Mouse (Mus musculus): ENCODE data around the gene Acad12. TPM values are rescaled to one million over a fixed set of nuclear protein-coding genes. Genes with fewer than 3 reads are reported as not detected.

Gene Acad12
- polyA plus RNA-seq, 1 experiment from 2014 or later, result 1.9 TPM

DNA sequence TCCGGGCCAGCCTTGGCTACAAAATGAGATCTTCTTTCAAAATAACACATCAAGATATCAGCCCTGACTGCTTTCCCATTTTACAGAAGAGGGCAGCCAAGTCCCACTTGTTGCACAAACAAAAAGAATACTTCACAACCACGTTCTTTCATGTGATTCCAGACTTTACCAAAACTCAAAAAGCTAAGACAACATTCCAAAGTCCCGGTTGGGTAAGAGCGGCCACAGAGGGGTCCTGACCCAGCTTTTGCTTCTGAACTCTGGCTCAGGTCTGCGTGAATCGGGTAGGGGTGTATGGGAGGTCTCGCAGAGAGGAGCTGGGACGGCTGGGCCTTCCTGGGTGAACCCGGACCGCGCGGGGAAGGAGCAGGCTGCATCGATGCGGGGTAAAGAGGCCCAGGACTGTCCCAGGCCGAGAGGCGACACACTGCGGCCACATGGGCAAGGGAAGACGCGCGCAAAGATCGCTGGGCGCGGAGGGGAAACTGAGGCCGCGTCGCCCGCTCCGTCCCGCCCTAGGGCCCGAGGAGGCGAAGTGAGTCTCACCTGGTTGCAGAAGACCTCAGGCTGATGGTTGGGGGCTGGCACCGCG is 25.8 kb downstream of the Acad12 start:
- Histone ChIP-seq H3K27ac (peak overlapping the region; percentile 88), H3K9me3 (replicated peaks) (no peaks in the 10 kb centered on the region), H3K4me1 (peaks cover 62% of the 10 kb centered on the region), H3K27me3 (replicated peaks) (peaks cover 10% of the 10 kb centered on the region; the same call in 1 of the 2 replicates), H3K4me3 (peak overlapping the region; percentile 83), H3K36me3 (0 out of 2 replicates have a peak, but pooled peaks cover 3% of the 10 kb centered on the region), H3K9ac (peak overlapping the region; percentile 88), H3K4me2 (peak overlapping the region; percentile 99)
- peak; percentile 42 for ATAC-seq
- WGBS (ENCODE audit: insufficient replicate concordance), result 4% methylated on average over 33 of the region's 33 CpGs

DNA sequence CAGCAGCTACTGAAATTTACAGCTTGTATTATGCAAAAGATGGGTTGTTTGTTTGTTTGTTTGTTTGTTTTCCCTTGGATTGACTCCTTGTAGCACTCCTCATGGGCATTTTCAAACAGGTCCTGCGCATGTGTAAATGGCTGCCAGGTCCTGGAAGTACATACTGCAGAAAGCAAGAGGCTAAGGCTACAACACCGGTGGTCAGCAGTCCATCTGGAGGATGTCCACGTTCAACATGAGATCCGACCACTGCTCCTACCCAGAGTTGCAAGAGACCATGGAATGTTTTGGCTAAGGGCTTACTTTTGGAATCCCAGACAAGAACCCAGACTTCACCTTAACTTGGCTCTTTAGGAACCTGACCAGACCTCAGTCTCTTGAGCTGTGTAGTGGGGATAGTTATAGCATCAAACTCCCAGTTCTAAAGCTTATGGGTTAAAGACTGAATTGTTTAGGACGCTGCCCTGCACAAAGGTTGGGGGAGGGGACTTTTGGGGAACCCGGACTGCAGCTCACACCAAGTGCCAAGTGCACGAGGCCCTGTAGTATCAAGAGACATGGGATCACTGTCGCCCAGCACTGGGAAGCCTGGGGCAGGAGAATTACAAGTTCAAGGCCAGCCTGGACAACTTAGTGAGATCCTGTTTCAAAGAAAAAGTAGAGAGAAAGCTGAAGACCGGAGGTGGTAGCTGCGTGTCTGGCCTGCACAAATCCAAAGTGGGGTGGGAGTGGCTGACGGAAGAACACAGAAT is 26.5 kb downstream of the Acad12 start:
- ATAC-seq, result no peak
- H3K4me3 ChIP-seq, result peak overlapping the region; percentile 83
- H3K9me3 ChIP-seq (replicated peaks), result no peaks in the 10 kb centered on the region
- 0 out of 2 replicates have a peak, but pooled peaks cover 3% of the 10 kb centered on the region for H3K36me3 ChIP-seq
- peak overlapping the region; percentile 88; the same call in 1 of the 2 replicates for H3K27ac ChIP-seq
- peaks cover 7% of the 10 kb centered on the region; the same call in 1 of the 2 replicates for H3K27me3 ChIP-seq (replicated peaks)
- peak overlapping the region; percentile 88 for H3K9ac ChIP-seq
- H3K4me2 ChIP-seq, result peak overlapping the region; percentile 99
- WGBS (ENCODE audit: insufficient replicate concordance), result 55% methylated on average over 11 of the region's 11 CpGs
- H3K4me1 ChIP-seq, result peaks cover 62% of the 10 kb centered on the region

DNA sequence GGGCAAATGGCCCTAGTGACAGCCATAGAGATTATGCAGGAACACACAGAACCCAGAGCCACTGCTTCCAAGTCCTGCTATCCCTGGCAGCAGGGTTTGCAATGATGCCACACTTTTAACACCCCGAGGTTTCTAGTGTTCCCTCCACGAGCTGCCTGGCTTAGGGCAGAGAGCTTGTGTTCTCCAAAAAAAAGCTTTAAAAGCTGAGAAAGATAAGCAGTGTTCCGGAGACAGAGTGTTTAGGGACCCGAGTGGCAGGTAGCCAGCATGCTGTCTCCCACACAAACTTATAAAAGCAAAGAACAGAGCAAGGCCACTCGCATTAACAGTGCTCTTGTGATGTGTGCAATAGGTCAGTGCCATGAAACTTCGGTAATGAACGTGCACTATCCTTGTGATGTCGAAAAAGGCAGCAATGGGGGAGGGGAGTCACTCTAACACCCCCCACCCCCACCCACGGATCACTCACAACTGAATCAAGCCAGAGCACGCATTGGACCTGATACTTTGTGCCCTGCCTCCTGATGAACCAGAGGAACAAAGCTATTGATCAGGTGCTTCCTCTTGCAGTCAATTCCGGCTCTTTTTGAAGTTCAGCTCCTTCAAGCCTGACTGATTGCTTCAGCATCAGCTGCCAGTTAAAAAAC is 27.2 kb downstream of the Acad12 start:
- ATAC-seq, result no peak
- Histone ChIP-seq H3K9me3 (replicated peaks) (no peaks in the 10 kb centered on the region), H3K4me1 (peaks cover 64% of the 10 kb centered on the region), H3K4me2 (peak overlapping the region; percentile 99), H3K36me3 (0 out of 2 replicates have a peak, but pooled peaks cover 3% of the 10 kb centered on the region), H3K27me3 (replicated peaks) (peaks cover 5% of the 10 kb centered on the region; the same call in 1 of the 2 replicates), H3K9ac (0 out of 2 replicates have a peak overlapping the region, but pooled peaks have one; percentile 5), H3K27ac (peak overlapping the region; percentile 10), H3K4me3 (peak overlapping the region; percentile 83; the same call in 1 of the 2 replicates)
- 56% methylated on average over 11 of the region's 11 CpGs for WGBS (ENCODE audit: insufficient replicate concordance)

DNA sequence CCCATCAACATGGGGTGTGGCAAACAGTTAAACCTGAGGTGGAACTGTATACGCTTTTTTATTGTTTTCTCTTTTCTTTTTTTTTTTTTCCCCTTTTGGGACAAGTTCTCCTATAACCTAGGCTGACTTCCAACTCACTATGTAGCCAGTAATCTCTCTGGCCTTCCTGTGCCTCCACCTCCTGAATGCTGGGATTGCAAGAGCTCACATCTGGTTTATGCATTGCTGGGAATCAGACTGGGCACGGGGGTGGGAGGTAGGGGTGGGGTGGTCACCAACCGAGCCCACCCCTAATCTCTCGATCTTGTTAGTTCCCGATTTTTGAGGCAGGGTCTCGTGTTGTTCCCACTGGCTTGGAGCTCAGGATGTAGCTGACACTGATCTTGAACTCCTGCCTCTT is 28.8 kb downstream of the Acad12 start:
- H3K36me3 ChIP-seq, result 0 out of 2 replicates have a peak, but pooled peaks cover 3% of the 10 kb centered on the region
- H3K27ac ChIP-seq, result no peak overlapping the region
- H3K4me1 ChIP-seq, result peaks cover 64% of the 10 kb centered on the region
- no peak overlapping the region for H3K4me3 ChIP-seq
- no peaks in the 10 kb centered on the region for H3K27me3 ChIP-seq (replicated peaks)
- no peak overlapping the region for H3K9ac ChIP-seq
- H3K9me3 ChIP-seq (replicated peaks), result no peaks in the 10 kb centered on the region
- 68% methylated on average over 6 of the region's 6 CpGs for WGBS (ENCODE audit: insufficient replicate concordance)
- H3K4me2 ChIP-seq, result no peak overlapping the region
- ATAC-seq, result no peak

DNA sequence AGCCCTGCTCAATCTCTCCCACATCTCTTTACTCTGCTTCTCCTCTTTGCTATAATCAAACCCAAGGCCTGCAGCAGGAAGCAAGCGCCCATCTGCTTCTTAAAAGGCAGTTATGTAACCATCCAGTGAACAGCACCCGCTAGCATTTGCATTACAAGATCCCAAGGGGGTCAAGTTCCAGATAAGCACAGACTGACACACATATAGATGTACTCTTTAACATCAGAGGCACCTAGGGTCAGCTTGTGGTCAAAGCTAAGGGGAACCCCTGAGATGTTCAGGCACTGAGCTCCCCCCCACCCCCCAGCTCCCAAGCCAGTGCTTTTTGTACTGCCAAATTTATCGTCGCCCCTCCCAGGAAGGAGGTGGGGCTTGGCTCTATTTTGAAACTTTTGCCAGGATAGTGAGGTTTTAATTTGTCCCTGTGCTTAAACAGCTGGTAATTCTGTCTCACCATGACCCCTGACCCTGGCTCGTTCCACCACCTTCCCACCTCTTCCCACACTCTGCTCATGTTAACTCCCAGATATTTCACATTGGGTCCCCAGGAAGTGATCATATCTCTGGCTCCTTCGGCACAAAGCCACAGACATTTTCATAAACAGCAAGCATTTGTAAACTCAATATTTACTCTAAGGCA is 32.2 kb downstream of the Acad12 start:
- Histone ChIP-seq H3K9me3 (replicated peaks) (no peaks in the 10 kb centered on the region), H3K9ac (peak overlapping the region; percentile 31; the same call in 1 of the 2 replicates), H3K4me3 (peak overlapping the region; percentile 8; the same call in 1 of the 2 replicates), H3K36me3 (peaks cover 3% of the 10 kb centered on the region; the same call in 1 of the 2 replicates), H3K27ac (peak overlapping the region; percentile 67), H3K27me3 (replicated peaks) (no peaks in the 10 kb centered on the region), H3K4me2 (peak overlapping the region; percentile 53), H3K4me1 (peaks cover 53% of the 10 kb centered on the region)
- no peak for ATAC-seq
- WGBS (ENCODE audit: insufficient replicate concordance), result 10% methylated on average over 6 of the region's 6 CpGs

DNA sequence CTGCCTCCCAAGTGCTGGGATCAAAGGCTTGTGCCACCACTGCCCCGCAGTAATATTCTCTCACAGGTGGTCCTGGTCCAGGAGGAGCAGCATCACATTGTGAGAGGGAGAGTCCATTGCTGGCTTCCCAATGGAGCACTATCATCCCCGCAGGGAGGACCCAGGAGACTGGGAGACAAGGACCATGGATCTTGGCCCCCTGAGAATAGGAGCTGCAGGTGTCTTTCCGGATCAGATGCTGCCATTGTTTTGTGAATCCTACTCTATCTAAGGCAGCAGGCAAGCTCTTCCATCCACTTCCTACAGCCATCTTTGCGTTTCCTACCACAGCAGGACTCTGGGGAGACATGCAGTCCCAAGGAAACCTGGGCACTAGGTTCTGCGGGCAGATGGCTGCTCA is 33.0 kb downstream of the Acad12 start:
- ATAC-seq, result no peak
- H3K4me2 ChIP-seq, result no peak overlapping the region
- peak overlapping the region; percentile 67; the same call in 1 of the 2 replicates for H3K27ac ChIP-seq
- H3K27me3 ChIP-seq (replicated peaks), result no peaks in the 10 kb centered on the region
- peaks cover 2% of the 10 kb centered on the region; the same call in 1 of the 2 replicates for H3K36me3 ChIP-seq
- no peak overlapping the region for H3K9ac ChIP-seq
- H3K4me3 ChIP-seq, result no peak overlapping the region
- no peaks in the 10 kb centered on the region for H3K9me3 ChIP-seq (replicated peaks)
- WGBS (ENCODE audit: insufficient replicate concordance), result 68% methylated on average over 5 of the region's 5 CpGs
- H3K4me1 ChIP-seq, result peaks cover 48% of the 10 kb centered on the region

DNA sequence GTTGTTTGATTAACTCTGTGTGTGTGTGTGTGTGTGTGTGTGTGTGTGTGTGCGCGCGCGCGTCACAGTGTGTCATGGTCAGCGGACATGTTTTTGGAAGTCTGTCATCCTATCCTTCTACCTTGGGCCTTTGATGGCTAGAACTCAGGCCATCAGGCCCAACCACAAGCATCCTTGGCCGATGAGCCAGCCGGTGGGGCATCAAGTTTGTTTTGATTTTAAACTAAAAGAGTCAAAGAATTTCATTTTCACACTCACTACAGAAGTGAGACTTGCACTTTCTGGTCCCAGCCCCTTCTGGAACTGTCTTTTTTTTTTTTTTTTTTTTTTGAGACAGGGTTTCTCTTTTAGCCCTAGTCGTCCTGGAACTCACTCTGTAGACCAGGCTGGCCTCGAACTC is 33.7 kb downstream of the Acad12 start:
- Histone ChIP-seq H3K27me3 (replicated peaks) (no peaks in the 10 kb centered on the region), H3K4me1 (peaks cover 48% of the 10 kb centered on the region), H3K9me3 (replicated peaks) (no peaks in the 10 kb centered on the region), H3K4me2 (no peak overlapping the region), H3K36me3 (peaks cover 9% of the 10 kb centered on the region), H3K4me3 (no peak overlapping the region), H3K27ac (no peak overlapping the region), H3K9ac (no peak overlapping the region)
- no peak for ATAC-seq
- 86% methylated on average over 10 of the region's 10 CpGs for WGBS (ENCODE audit: insufficient replicate concordance)

DNA sequence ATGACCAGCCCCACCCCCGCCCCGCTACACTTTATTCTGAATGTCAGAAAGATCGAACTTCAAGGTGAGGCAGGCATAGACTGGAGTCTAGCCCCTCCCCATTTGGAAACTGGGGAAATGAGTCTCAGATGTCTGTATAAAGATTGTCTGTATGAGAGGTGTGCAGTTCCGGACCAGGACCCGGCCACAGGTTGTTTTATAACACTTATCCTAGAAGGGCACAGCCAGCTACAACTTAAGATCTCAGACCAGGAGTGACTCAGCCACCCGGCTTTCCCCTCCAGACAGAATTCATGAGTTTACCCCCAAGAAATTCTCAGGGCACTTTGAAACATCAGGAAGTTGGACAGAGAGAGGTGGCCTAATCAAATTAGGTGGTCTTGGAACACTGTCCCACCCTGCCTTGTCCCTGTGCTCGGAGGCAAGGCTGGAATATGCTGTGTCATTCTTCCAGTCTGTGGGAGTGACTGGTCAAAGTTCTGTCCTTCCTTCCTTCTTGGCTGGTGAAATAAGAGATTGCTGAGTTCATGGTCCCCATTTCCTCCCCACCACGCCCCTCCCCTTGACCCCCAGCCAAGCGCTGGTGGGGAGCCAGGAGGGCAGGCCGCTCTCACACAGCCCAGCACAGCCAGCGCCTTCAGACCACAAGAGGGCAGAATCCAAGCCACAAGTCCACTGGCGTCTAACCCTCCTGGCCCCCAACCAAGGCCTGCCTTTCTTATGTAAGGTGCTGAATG is 34.8 kb downstream of the Acad12 start:
- Histone ChIP-seq H3K9me3 (replicated peaks) (no peaks in the 10 kb centered on the region), H3K4me3 (no peak overlapping the region), H3K27ac (peak overlapping the region; percentile 70), H3K9ac (no peak overlapping the region), H3K27me3 (replicated peaks) (no peaks in the 10 kb centered on the region), H3K4me1 (peaks cover 48% of the 10 kb centered on the region), H3K36me3 (peaks cover 20% of the 10 kb centered on the region), H3K4me2 (peak overlapping the region; percentile 21)
- peak; percentile 79 for ATAC-seq
- WGBS (ENCODE audit: insufficient replicate concordance), result 31% methylated on average over 12 of the region's 12 CpGs

DNA sequence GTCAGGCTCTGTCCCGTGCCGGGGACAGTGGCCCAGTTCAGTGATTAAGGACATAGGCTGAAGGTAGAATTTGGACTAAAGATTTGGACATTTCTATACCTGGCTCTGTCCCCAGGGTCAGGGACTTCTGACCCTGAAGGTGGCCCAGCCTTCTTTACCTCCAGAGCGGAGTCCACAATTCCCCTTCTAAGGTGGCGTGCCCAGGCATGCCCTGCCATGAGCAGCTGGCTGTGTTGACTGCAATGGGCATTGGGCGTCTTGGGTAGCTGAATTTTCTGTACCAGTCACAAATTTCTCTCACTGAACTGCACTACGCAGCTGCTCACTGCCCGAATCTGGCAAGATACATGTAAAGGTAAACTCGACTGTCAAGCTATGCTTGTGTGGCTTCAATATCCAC is 36.8 kb downstream of the Acad12 start:
- no peak for ATAC-seq
- H3K36me3 ChIP-seq, result peaks cover 38% of the 10 kb centered on the region
- H3K4me3 ChIP-seq, result no peak overlapping the region
- no peak overlapping the region for H3K4me2 ChIP-seq
- WGBS (ENCODE audit: insufficient replicate concordance), result 77% methylated on average over 8 of the region's 8 CpGs
- no peaks in the 10 kb centered on the region for H3K27me3 ChIP-seq (replicated peaks)
- no peak overlapping the region for H3K9ac ChIP-seq
- peak overlapping the region; percentile 7; the same call in 1 of the 2 replicates for H3K27ac ChIP-seq
- no peaks in the 10 kb centered on the region for H3K9me3 ChIP-seq (replicated peaks)
- H3K4me1 ChIP-seq, result peaks cover 36% of the 10 kb centered on the region

DNA sequence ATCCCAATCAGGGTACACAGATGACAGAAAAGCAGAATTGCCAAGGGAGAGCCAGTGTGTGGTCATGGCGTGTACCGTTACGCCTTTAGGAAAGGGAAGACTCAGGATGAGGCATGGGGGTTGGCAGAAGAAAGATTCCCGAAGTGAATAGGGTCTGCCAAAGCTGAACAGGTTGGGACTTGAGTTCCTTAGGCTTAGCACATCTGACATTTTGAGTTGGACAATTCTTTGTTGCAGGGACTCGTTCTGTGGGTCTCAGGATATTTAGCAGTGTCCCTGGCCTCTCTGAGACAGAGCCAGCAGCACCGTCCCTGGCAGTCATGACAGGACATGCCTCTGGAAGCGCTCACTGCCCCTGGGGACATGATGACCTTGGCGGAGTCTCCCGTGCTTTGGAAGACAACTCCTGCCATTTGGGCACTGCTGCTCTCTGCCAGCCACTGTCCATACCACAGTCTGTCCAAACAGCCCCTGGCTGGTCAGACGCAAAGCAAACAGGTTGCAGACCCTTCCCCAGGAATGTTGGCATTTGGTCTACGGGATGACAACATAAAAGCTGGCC is 41.7 kb downstream of the Acad12 start:
- Histone ChIP-seq H3K4me3 (no peak overlapping the region), H3K36me3 (peaks cover 85% of the 10 kb centered on the region), H3K4me2 (no peak overlapping the region), H3K4me1 (no peaks in the 10 kb centered on the region), H3K9ac (no peak overlapping the region), H3K9me3 (replicated peaks) (no peaks in the 10 kb centered on the region), H3K27ac (no peak overlapping the region), H3K27me3 (replicated peaks) (no peaks in the 10 kb centered on the region)
- no peak for ATAC-seq
- 82% methylated on average over 11 of the region's 11 CpGs for WGBS (ENCODE audit: insufficient replicate concordance)

DNA sequence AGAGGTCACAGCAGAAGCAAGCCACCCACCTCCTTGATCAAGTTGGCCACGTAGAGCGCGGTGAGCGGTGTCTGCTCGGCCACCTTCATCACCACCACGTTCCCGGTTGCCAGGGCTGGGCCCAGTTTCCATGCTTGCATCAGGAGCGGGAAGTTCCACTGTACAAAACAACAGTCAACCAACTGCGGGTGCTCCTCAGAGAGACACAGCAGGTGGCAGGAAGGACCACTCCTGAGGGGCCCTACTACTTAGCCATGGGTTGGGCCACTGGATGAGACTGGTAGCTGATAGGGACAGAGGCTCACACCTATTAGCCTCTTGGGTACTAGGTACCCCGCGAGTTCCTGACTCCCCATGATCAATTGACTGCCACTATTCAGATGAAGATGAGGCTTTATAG is 42.9 kb downstream of the Acad12 start:
- Histone ChIP-seq H3K9me3 (replicated peaks) (no peaks in the 10 kb centered on the region), H3K36me3 (peaks cover 96% of the 10 kb centered on the region), H3K27me3 (replicated peaks) (no peaks in the 10 kb centered on the region), H3K4me1 (no peaks in the 10 kb centered on the region), H3K9ac (no peak overlapping the region), H3K27ac (no peak overlapping the region), H3K4me2 (no peak overlapping the region), H3K4me3 (no peak overlapping the region)
- 92% methylated on average over 11 of the region's 11 CpGs for WGBS (ENCODE audit: insufficient replicate concordance)
- no peak for ATAC-seq
